Mouse (Mus musculus) stomach, embryonic 14.5 days (tissue): ENCODE measurements around the gene Ttc36. TPM values are rescaled to one million over a fixed set of nuclear protein-coding genes. Genes with fewer than 3 reads are reported as not detected.

Source experiments
- ATAC-seq: fragments of 200-750 bp; cut with Nextera tagmentation; 2 replicates; pipeline ENCODE4 v1.8.0; 2017; ENCODE audit warnings: low read depth, moderate TSS enrichment; ENCODE audit not compliant: insufficient number of reproducible peaks, insufficient read depth, low FRiP score
- H3K27ac ChIP-seq: fragments of 300-500 bp; sonication (generic); 2 replicates; pipeline ENCODE4 v1.5.1; 2014; ENCODE audit warnings: mild to moderate bottlenecking, low read length, moderate library complexity, mixed read lengths
- H3K27me3 ChIP-seq: fragments of 300-500 bp; sonication (generic); 2 replicates; pipeline ENCODE4 v1.6.1; 2014; ENCODE audit warnings: low read length, control low read depth, mixed read lengths; ENCODE audit not compliant: control insufficient read depth, insufficient read depth
- H3K36me3 ChIP-seq: fragments of 300-500 bp; sonication (generic); 2 replicates; pipeline ENCODE4 v1.6.1; 2014; ENCODE audit warnings: mild to moderate bottlenecking, control low read depth, low read length, moderate library complexity, mixed read lengths; ENCODE audit not compliant: control insufficient read depth, insufficient read depth
- H3K4me1 ChIP-seq: fragments of 300-500 bp; sonication (generic); 2 replicates; pipeline ENCODE4 v1.6.1; 2014; ENCODE audit warnings: low read length, control low read depth, mixed read lengths; ENCODE audit not compliant: control insufficient read depth, insufficient read depth
- H3K4me2 ChIP-seq: fragments of 300-500 bp; sonication (generic); replicated peaks from 2 replicates; pipeline ENCODE4 v1.6.1; 2014; ENCODE audit warnings: low read depth, low read length, control low read depth
- H3K4me3 ChIP-seq: fragments of 300-500 bp; sonication (generic); 2 replicates; pipeline ENCODE4 v1.5.1; 2014; ENCODE audit warnings: low read depth, low read length, control low read depth
- H3K9ac ChIP-seq: fragments of 300-500 bp; sonication (generic); replicated peaks from 2 replicates; pipeline ENCODE4 v1.6.1; 2014; ENCODE audit warnings: low read depth, mild to moderate bottlenecking, control low read depth, low read length, moderate library complexity, mixed read lengths
- H3K9me3 ChIP-seq: fragments of 300-500 bp; sonication (generic); 2 replicates; pipeline ENCODE4 v1.6.1; 2016; ENCODE audit warnings: low read depth, low read length, control low read depth; ENCODE audit not compliant: control insufficient read depth
- WGBS: fragments of 180-500 bp; shearing (Covaris S2); extraction: QIAGEN DNeasy Blood & Tissue Kit; methylation state at CpG from one replicate; pipeline ENCODE4 v1.1.7; 2014; 5-methylcytosine and 5-hydroxymethylcytosine counted together
- polyA plus RNA-seq: library from polyadenylated mRNA; unstranded; fragments of >200 nt; fragmentation: Nextera tagmentation; extraction: Ambion mirVana; gene quantifications from 2 replicates; pipeline ENCODE4 v1.2.1, GENCODE M21; 2014

Ttc36 gene
- polyA plus RNA-seq: 0.42 and 1.7 TPM in 2 replicates

DNA sequence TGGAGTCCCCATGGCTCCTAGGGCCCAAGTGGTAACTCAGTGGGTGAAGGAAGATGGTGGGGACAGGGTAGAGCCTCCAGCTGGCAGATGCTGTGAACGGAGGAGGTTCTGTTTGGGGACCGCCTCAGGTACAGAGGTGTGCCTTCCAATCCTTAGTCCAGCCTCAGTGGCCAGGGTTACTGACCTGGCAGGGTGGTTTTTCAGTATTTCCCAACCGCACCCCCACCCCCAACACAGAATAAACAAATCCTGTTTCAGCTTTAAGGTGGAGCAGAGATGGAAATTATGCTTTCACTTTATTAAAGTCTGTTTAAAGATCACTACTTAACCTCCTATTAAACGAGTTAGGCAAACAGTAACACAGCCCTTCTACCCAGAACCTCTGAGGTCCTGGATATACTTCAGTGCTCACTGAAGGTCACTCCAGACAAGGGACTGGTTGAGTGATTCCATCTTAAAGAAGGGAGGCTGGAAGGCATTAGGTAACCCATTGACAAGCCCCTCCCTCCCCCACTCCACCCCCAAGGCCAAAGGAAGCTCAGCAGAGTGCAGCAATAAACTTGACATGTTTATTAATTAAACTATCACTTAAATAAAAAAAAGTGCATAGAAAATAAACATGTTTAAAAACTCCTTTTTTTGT lies at the start of gene Ttc36:
Gene Ttc36 (minus strand): TSS at position 265 of the 643 bp plus-strand sequence.
- Histone ChIP-seq H3K4me3 (no peak within 1 kb of the TSS), H3K27me3 (no peaks in the 10 kb centered on the region), H3K27ac (no peak within 1 kb of the TSS), H3K9me3 (no peaks in the 10 kb centered on the region), H3K4me2 (no peak within 1 kb of the TSS), H3K4me1 (no peaks in the 10 kb centered on the region), H3K36me3 (peaks cover 30% of the 10 kb centered on the region), H3K9ac (no peak within 1 kb of the TSS)
- 57% methylated on average over 4 of the region's 4 CpGs for WGBS
- ATAC-seq: no peak

DNA sequence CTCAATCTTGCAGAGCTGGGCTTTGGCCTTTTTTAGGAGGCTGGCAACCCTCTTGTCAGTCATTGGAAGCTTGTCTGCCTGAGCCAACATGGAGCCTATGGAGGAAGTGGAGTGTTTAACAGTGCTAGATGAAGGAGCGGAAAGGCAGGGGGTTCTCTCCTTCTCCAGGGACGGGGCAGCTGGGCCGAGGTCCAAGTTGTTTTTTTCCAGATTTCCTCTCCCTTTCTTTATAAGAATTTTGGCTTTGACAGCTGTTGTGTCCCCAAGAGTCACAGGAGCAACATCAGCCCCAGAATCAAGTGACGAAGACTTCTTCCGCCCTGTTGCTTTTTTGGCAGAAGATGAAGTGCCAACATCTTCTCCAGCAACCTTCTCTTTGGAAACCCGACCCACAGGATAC lies 44.6 kb upstream of the Ttc36 start:
- H3K4me1 ChIP-seq: no peaks in the 10 kb centered on the region
- peaks cover 74% of the 10 kb centered on the region for H3K36me3 ChIP-seq
- WGBS: 94% methylated on average over 6 of the region's 6 CpGs

DNA sequence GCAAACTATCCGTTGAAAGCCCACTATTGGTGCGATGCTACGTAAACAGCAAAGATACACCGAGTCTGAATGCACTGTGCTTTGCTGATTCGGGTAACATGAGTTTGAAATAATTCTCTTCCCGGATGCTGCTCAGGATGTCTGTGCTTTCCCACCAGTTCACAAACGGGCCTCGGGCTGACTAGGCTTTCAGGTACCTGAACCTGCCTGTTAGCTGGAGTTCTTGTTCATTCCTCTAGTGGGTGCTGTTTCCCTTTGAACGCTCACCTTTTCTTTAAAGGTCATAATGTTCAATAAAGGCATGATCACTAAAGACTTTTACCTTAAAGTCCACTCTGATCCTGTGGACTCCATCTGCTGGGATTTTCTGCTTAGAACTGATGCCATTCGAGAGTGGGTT lies 38.4 kb upstream of the Ttc36 start:
- ATAC-seq: no peak
- H3K27me3 ChIP-seq: no peaks in the 10 kb centered on the region
- peaks cover 70% of the 10 kb centered on the region for H3K36me3 ChIP-seq
- H3K4me1 ChIP-seq: no peaks in the 10 kb centered on the region
- H3K27ac ChIP-seq: no peak overlapping the region
- 88% methylated on average over 10 of the region's 10 CpGs for WGBS
- H3K4me3 ChIP-seq: no peak overlapping the region
- H3K4me2 ChIP-seq: no peak overlapping the region
- no peak overlapping the region for H3K9ac ChIP-seq
- no peaks in the 10 kb centered on the region for H3K9me3 ChIP-seq

More for the DNA sequence above, 44.6 kb upstream of the Ttc36 start:
- Histone ChIP-seq H3K4me3 (no peak overlapping the region), H3K27ac (no peak overlapping the region), H3K9me3 (no peaks in the 10 kb centered on the region), H3K9ac (no peak overlapping the region), H3K27me3 (no peaks in the 10 kb centered on the region), H3K4me2 (no peak overlapping the region)
- no peak for ATAC-seq

DNA sequence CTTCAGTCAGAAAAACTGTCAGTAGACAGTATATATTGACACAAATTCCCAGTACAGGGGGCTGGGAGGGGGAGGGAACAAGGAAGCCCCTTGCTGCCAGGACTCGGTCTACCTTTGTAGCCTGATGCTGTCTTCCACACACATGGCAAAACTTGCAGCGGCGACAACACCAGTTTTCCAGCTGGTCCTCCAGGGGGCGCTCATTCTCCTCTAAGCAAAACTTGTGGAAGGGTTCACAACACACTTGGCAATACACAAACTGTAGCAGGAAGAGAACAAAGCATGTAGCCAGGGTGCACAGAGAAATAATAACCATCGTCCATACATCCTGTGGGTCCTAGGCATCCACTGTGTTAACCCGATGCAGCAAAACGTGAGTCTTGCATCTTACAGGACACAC lies 33.6 kb upstream of the Ttc36 start:
- WGBS: 55% methylated on average over 7 of the region's 7 CpGs
- H3K4me3 ChIP-seq: no peak overlapping the region
- H3K4me1 ChIP-seq: no peaks in the 10 kb centered on the region
- no peak overlapping the region for H3K27ac ChIP-seq
- no peak for ATAC-seq
- no peak overlapping the region for H3K4me2 ChIP-seq
- no peaks in the 10 kb centered on the region for H3K9me3 ChIP-seq
- no peak overlapping the region for H3K9ac ChIP-seq
- no peaks in the 10 kb centered on the region for H3K27me3 ChIP-seq
- peaks cover 64% of the 10 kb centered on the region for H3K36me3 ChIP-seq

DNA sequence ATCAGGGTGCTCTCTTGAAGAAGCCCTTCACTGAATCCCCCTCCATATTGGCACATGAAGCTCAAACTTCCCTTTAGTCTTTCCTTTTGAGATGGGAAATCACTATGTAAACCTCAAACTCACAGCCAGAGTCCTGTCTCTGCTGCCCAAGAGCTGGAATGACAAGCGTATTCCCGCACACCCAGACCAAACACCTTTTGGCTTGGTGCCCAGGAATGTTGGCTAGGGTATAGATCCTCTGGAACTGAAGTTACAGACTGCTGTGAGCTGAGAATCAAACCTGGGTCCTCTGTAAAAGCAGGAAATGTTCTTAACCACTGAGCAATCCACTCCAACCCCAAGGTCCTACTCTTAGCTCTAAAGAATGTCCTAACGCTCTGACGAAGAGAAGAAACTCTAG lies 29.5 kb upstream of the Ttc36 start:
- Histone ChIP-seq H3K9ac (no peak overlapping the region), H3K4me3 (no peak overlapping the region)

DNA sequence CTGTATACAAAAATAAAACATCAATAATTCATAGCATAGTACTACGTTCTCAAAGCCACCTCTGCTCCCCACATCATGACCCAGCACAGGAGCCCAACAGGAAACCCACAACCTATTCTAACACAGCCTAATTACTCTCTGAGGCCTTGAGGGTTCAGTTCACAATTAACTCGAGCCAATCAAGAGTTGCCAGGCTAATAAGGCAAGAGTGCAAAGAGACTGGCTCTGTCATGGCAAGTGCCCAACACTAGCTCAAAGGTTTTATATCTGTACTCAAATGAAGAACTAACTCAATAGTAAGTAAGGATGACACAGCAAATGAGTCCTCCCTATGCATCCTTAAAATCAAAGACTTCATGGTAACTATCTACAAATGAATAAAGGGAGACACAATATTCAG lies 27.6 kb upstream of the Ttc36 start:
- peaks cover 85% of the 10 kb centered on the region for H3K36me3 ChIP-seq
- no peaks in the 10 kb centered on the region for H3K27me3 ChIP-seq
- no peak overlapping the region for H3K27ac ChIP-seq
- H3K9ac ChIP-seq: no peak overlapping the region
- H3K4me3 ChIP-seq: no peak overlapping the region
- no peaks in the 10 kb centered on the region for H3K4me1 ChIP-seq
- no peak for ATAC-seq
- WGBS: 83% methylated on average over 2 of the region's 2 CpGs
- H3K4me2 ChIP-seq: no peak overlapping the region
- H3K9me3 ChIP-seq: no peaks in the 10 kb centered on the region

More for the DNA sequence above, 29.5 kb upstream of the Ttc36 start:
- WGBS: 71% methylated on average over 4 of the region's 4 CpGs
- no peaks in the 10 kb centered on the region for H3K4me1 ChIP-seq
- H3K9me3 ChIP-seq: no peaks in the 10 kb centered on the region
- H3K27me3 ChIP-seq: no peaks in the 10 kb centered on the region
- no peak for ATAC-seq
- H3K4me2 ChIP-seq: no peak overlapping the region
- no peak overlapping the region for H3K27ac ChIP-seq
- H3K36me3 ChIP-seq: peaks cover 77% of the 10 kb centered on the region

DNA sequence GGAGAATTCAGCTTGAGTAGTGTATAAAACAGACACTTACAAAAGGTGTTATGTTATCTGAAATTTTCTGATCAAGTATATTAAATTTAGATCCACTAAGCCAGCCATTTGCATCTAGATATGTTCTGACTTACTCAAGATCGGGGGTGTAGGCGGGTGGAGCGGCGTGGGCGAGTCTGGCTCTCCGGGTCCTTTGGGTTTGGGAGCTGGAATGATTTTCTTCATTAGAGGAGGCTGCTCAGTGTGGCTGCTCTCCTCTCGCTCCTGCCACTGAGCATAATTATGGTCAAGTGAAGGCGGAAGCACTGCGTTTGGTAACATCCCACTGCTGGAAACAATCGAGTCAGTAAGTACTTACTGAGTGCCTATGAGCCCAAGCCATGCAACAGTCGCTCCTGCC lies 26.1 kb upstream of the Ttc36 start:
- Histone ChIP-seq H3K9ac (no peak overlapping the region), H3K9me3 (no peaks in the 10 kb centered on the region), H3K27ac (no peak overlapping the region), H3K36me3 (peaks cover 85% of the 10 kb centered on the region), H3K4me2 (no peak overlapping the region), H3K4me3 (no peak overlapping the region), H3K27me3 (no peaks in the 10 kb centered on the region), H3K4me1 (no peaks in the 10 kb centered on the region)
- ATAC-seq: no peak
- 96% methylated on average over 11 of the region's 11 CpGs for WGBS

DNA sequence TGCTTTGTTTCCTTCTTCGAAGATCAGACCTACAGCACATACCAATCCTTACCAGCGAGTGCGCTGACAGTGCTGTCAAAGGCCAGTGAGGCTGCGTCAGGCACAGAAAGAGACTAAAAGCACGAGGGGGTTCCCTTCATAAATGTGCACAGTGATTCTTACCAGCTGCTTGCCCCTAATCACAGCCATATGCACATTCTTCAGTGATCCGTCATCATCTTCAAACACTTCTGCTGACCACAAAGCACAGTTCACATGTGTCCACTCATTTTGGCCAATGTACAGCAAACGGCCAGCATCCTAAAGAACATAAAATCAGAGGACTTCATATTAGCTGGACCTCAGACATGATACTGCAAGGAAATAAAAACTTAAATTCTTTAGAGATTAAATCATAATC lies 23.8 kb upstream of the Ttc36 start:
- ATAC-seq: no peak
- Histone ChIP-seq H3K9ac (no peak overlapping the region), H3K9me3 (no peaks in the 10 kb centered on the region), H3K27ac (no peak overlapping the region), H3K4me2 (no peak overlapping the region), H3K36me3 (peaks cover 90% of the 10 kb centered on the region), H3K27me3 (no peaks in the 10 kb centered on the region), H3K4me1 (no peaks in the 10 kb centered on the region), H3K4me3 (no peak overlapping the region)
- 86% methylated on average over 7 of the region's 7 CpGs for WGBS
